Mouse (Mus musculus) T-cell, adult 2 months (primary cell): Measurements from ENCODE around the gene Btbd11.

ENCODE experiments used
- DNase-seq: peaks from one replicate; pipeline ENCODE4 v3.0.0; 2022; ENCODE audit warnings: low spot score

Btbd11 gene

GRCm38 (mm10) chr10:85525267-85526015, 138.8 kb downstream of the Btbd11 start:
- no peak for DNase-seq

DNA sequence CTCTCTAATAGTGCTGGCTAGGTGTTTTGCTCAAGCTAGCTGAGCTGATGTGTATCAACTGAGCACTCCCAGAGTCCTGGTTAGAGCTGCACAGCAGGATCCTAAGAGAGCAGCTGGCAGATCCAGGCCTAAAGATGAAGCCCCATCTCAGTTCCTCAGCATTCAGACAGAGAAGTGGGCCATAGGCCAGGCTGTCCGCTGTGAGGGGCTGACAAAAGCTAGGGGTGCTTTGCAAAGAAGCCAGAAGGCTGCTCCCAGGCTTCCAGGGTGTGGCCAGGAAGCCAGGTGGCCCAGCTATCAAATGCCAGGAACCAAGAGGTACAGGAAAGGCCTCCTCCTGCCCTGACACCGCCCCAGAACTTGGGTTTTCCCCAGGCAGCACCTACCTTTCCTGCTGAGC, 140.0 kb downstream of the Btbd11 start:
- no peak for DNase-seq

DNA sequence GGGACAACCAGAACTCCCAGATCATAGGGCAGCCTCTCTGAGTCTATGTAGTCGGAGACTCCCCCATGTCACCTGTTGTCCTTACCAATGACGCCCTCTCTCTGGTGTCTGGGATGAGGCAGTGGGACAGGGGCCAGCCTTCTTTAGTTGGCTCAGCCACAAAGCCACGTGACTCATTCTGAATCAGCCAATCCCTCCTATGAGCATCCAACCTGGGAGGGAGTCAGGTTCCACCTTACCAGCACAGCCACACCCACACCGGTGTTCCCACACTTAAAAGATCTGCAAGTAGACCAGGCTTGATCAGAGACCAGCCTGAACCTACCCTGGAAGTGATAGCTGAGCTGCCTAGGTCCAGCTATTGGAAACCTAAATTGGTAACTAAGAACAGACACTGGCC, 141.1 kb downstream of the Btbd11 start:
- DNase-seq, result no peak

- no peak for DNase-seq
Observed at GRCm38 (mm10) chr10:85533192-85533710, 146.6 kb downstream of the Btbd11 start.

DNA sequence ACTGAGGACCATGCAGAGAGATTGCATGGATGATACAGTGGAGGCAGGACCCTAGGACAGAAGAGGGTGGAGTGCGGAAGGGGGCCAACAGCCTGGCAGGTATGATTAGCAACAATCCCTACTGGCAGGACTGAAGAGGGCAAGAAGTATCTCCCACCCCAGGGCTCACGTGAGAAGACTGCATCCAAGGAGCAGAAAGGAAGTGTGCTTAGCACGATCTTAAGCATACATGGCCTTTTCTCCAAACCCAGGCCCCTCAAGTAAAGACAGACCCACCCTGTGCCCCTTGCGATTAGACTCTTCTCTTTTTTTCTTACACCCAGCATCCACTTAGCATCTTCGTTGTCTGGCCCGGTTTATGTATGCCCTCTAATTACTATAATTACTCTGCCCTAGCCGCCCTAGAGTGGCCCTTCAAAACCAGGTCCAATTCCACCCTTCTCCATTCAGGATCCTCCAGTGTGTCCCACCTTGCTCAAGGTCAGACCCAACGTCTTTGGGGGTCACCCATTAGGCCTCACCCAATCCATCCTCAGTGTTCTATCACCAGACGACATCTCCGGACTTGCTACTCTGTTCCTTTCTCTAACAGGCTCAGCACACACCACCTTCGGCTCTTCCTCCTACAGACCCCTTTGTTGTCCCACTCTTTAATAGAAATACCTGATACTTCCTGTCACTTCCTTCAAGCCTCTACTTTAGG, 151.6 kb downstream of the Btbd11 start:
- no peak for DNase-seq

DNA sequence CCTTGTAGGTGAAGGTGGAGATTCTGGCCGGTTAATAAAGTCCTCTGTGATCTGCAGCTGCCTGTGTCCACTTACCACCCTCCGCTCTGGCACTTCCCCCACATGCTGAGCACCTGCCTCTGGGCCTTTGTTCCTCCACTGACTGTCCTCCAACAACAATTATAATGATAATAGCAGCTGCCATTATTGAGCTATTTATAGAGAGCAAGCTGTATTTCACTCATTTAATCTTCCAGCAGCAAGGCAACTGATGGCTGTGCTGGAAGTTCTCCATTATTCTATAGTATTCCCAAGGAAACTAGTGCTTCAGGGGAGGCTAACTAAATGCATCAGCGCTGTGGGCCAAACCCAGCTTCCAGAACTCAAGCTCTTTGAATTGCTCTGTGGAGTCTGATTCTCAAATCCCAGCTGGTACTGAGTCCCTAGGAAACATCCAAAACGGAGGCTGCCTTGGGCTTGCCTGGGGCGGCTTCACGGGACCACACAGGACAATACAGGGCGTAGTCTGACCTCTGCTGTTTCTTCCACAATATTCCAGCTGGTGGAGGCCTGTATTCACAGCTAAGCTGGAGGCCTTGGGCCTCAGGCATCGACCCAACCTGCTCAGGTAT, 153.0 kb downstream of the Btbd11 start:
- DNase-seq, result no peak

DNA sequence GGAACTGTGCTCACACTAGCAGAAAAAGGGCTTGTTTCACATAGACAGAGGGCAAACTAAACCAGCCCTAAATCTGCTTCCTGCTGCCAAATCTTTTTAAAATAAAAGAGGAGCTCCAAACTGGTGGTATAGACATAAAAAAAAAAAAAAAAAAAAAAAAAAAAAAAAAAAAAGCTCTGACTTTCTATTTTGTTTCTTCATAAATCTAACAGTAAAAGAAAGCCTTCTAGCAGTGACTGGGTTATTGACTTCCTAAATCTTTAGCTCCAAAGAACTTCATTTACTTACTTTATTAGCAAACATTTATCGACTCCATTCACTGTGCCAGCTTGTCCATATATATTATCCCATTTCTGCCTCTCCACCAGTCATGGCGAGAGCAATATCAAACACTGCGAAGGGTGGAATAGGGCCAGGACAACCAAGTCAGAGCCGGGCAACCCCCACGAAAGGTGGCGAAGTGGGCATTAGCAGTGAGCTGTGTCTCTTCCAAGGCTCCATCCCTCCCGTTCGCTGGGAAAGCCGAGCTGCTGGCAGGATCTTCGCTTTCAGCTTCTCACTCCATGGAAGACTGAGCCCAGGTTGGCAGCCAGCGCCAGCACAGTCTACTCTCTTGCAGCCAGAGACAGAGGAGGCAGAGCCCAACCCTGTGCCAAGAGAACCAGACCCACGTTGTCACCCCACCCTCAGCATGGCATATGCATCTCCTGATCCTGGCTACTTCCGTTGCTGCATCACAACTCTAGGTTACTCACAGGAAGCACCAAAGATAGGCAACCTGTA, 153.9 kb downstream of the Btbd11 start:
- DNase-seq, result no peak

DNA sequence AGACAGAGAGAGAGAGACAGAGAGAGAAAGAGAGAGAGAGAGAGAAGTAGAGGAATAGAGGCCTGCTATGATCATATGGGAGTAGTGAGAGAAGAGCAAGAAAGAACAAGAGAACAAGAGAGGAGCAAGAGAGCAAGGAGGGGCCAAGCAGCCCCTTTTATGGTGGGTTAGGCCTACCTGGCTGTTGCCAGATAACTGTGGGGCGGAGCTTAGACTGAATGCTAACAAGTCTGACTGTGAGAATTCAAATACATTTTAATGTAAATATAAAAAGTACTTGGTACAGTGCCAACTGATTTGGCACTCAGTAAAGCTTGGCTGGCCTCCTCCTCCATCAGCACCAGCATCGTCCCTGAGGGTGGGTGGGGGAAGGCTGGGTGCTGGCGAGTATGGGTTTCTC, 154.9 kb downstream of the Btbd11 start:
- no peak for DNase-seq

- no peak for DNase-seq
Observed at GRCm38 (mm10) chr10:85541892-85542630, 155.4 kb downstream of the Btbd11 start.

DNA sequence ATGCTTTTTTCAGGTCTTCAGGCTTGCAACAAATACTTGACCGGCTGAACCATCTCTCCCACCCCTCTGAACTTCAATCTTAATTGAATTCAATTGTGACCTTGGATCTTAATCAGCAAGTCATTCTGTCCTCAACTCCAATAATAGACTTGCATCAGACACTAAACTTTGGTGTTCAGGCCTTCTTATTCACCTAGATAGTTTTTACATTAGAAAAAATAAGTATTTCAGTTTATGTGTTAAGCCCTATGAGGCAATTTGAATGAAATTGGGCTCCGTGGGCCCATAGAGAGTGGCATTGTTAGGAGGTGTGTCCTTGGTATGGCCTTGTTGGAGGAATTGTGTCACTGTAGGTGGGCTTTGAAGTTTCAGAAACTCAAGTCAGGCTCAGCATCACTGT, 156.7 kb downstream of the Btbd11 start:
- no peak for DNase-seq

DNA sequence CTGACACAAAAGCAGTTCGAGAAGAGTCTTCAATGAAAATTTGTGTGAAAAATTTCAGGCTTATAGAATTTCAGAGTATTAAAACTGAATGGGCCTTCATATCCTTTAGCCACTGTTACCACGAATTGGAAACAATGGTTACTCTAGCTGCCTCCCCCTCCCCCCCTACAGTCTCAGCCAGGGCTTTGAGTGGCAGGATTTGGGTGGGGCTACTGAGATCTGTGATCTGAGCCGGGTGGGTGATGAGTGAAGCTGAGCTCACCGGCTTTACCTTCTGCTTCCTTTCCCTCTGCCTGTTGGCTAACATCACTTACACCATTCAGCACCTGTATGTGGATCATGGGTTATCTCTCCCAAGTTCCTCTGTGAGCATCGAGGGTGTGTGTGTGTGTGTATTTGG, 158.4 kb downstream of the Btbd11 start:
- DNase-seq, result no peak

GRCm38 (mm10) chr10:85555193-85555592, 168.6 kb downstream of the Btbd11 start:
- DNase-seq, result no peak

- DNase-seq, result no peak
Observed at GRCm38 (mm10) chr10:85561418-85561817, 174.8 kb downstream of the Btbd11 start.

DNA sequence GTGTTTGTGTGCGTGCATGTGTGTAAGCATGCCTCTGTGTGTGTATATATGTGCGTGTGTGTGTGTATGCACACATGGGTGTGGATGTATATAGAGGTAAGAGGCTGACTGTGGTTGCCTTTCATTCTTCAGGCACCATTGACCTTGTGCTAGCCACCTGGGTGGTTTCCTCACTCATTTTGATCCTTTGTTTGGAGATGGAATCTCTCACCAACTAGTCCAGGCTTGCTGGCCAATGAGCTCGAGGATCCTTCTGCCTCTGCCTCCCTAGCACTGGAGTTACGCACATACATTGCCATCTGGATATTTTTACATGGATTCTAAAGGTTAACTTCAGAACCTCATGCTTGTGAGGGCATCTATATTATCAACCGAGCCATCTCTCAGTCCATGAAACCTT, 184.8 kb downstream of the Btbd11 start:
- DNase-seq, result no peak

- no peak for DNase-seq
Observed at GRCm38 (mm10) chr10:85572571-85572970, 186.0 kb downstream of the Btbd11 start.

DNA sequence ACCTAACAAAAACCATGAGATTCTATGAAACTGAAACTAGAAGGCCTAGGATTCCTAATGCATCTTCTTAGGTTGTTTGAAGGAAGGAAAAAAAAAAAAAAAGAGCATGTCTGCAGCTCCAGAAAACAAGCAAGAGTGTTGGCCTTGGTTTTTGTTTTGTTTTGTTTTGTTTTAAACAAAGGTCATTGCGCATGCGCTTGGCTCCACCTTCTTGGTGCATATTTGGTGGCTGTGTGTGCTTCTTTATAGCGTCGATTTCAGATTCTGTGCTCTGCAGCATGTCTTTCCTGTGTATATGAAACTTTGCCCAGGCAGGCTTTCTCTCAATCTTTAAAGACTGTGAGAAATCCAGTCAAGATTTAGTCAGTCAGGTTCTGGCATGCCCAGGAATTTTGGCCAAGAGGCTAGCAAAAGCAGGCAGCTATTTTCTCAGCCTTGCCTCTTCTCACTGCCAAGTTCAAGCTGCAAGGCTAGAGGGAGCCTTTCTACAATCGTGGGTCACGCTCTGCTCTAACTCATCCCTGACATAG, 191.3 kb downstream of the Btbd11 start:
- no peak for DNase-seq

- no peak for DNase-seq
Observed at GRCm38 (mm10) chr10:85578571-85579465, 192.2 kb downstream of the Btbd11 start.

DNA sequence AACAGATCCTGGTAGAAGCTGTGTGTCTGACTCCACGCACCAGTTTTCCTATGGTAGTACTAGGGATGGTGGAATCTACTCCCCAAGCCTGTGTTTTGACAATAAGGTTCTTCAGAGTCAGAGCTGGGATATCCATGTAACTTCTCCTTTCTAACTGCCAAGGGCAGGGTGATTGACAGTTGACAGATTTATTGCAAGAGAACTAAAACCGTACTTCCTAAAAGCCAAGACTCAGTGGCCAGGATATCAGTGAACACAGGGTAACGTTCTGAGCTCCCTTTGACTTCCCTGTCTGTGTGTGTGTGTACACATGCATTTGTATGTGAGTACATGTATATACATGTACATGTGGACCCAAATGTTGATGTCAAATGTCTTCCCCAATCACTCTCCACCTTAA, 201.1 kb downstream of the Btbd11 start:
- DNase-seq, result no peak

DNA sequence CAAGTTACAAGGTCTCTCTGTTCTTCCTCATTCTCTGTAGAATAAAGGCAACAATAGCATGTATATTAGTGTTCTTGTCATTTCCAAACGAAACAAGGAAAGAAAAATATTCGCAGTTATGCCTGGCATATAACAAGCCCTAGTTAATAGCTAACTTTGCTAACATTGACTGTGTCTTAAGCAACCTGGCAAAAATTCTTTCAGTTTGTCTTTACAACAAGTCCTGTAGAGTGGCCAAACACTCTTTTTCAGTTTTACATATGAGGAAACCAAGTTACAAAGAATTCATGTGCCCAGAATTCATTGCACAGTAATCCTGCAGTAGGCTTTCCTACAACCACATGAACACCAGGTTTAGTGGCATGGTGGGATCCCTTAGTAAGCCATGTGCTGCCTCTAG, 203.4 kb downstream of the Btbd11 start:
- no peak for DNase-seq

DNA sequence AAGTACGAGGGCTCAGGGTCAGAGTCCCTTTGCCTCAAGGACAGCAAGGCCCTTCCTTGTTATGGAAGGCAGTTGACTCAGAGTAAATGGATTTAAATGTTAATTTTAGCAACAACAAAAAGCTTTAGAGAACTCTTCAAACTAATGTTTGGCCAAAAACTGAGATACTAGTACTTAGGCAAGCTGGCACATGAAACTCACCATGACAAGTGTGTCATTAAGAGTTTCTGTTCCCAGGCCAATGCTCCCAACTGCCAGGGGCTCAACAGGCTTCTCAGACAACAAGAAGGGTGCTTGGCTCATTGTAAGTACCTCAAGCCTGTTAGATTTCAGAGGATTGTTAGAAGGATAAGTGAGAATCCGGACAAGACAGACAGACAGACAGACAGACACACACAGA, 204.7 kb downstream of the Btbd11 start:
- DNase-seq, result no peak
